Mouse (Mus musculus): ENCODE data around the gene Pkp4. TPM values are rescaled to one million over a fixed set of nuclear protein-coding genes. Genes with fewer than 3 reads are reported as not detected.
"Not testable (repeated sequence)": the region's sequence is repeated elsewhere in the genome, so short reads cannot be mapped to it uniquely, and the experiment has no call there.

The Pkp4 gene
- polyA plus RNA-seq, 1 experiment from 2014 or later = 45.1 TPM

GRCm38 (mm10) chr2:59378861-59379260, 218.2 kb downstream of the Pkp4 start:
- not testable (repeated sequence) for H3K4me2 ChIP-seq (replicated peaks; ENCODE audit: low read depth, low read length); H3K9ac ChIP-seq (replicated peaks; ENCODE audit: low read depth, low read length); H3K9me3 ChIP-seq (ENCODE audit: control insufficient read depth, low read depth, low read length); ATAC-seq (ENCODE audit: insufficient number of reproducible peaks, insufficient read depth, low FRiP score, low read depth); H3K36me3 ChIP-seq (ENCODE audit: control insufficient read depth, insufficient read depth, low read length); H3K4me3 ChIP-seq (ENCODE audit: low read depth, low read length); H3K27ac ChIP-seq (ENCODE audit: low read length); H3K27me3 ChIP-seq (ENCODE audit: control insufficient read depth, insufficient read depth, low read length); H3K4me1 ChIP-seq (ENCODE audit: control insufficient read depth, insufficient read depth, low read length)
- 97% methylated on average over 15 of the region's 17 CpGs for WGBS

GRCm38 (mm10) chr2:59383231-59383630, 222.6 kb downstream of the Pkp4 start:
- no peak overlapping the region for H3K4me3 ChIP-seq (ENCODE audit: low read depth, low read length)

GRCm38 (mm10) chr2:59383852-59384776, 223.5 kb downstream of the Pkp4 start:
- H3K36me3 ChIP-seq (ENCODE audit: control insufficient read depth, insufficient read depth, low read length) = no peaks in the 10 kb centered on the region
- H3K9ac ChIP-seq (replicated peaks; ENCODE audit: low read depth, low read length) = no peak overlapping the region
- H3K4me3 ChIP-seq (ENCODE audit: low read depth, low read length) = no peak overlapping the region
- no peak overlapping the region for H3K4me2 ChIP-seq (replicated peaks; ENCODE audit: low read depth, low read length)
- WGBS = 79% methylated on average over 10 of the region's 10 CpGs
- no peak for ATAC-seq (ENCODE audit: insufficient number of reproducible peaks, insufficient read depth, low FRiP score, low read depth)
- no peaks in the 10 kb centered on the region for H3K27me3 ChIP-seq (ENCODE audit: control insufficient read depth, insufficient read depth, low read length)
- H3K4me1 ChIP-seq (ENCODE audit: control insufficient read depth, insufficient read depth, low read length) = no peaks in the 10 kb centered on the region
- H3K9me3 ChIP-seq (ENCODE audit: control insufficient read depth, low read depth, low read length) = no peaks in the 10 kb centered on the region
- no peak overlapping the region for H3K27ac ChIP-seq (ENCODE audit: low read length)

More at GRCm38 (mm10) chr2:59383231-59383630, 222.6 kb downstream of the Pkp4 start:
- H3K4me1 ChIP-seq (ENCODE audit: control insufficient read depth, insufficient read depth, low read length) = no peaks in the 10 kb centered on the region
- no peak overlapping the region for H3K4me2 ChIP-seq (replicated peaks; ENCODE audit: low read depth, low read length)
- no peaks in the 10 kb centered on the region for H3K27me3 ChIP-seq (ENCODE audit: control insufficient read depth, insufficient read depth, low read length)
- WGBS = 93% methylated on average over 17 of the region's 17 CpGs
- H3K9ac ChIP-seq (replicated peaks; ENCODE audit: low read depth, low read length) = no peak overlapping the region
- H3K9me3 ChIP-seq (ENCODE audit: control insufficient read depth, low read depth, low read length) = no peaks in the 10 kb centered on the region
- ATAC-seq (ENCODE audit: insufficient number of reproducible peaks, insufficient read depth, low FRiP score, low read depth) = no peak
- H3K36me3 ChIP-seq (ENCODE audit: control insufficient read depth, insufficient read depth, low read length) = no peaks in the 10 kb centered on the region
- no peak overlapping the region for H3K27ac ChIP-seq (ENCODE audit: low read length)

GRCm38 (mm10) chr2:59385211-59385935, 224.7 kb downstream of the Pkp4 start:
- WGBS = 54% methylated on average over 4 of the region's 4 CpGs
- no peaks in the 10 kb centered on the region for H3K9me3 ChIP-seq (ENCODE audit: control insufficient read depth, low read depth, low read length)
- H3K27ac ChIP-seq (ENCODE audit: low read length) = no peak overlapping the region
- ATAC-seq (ENCODE audit: insufficient number of reproducible peaks, insufficient read depth, low FRiP score, low read depth) = no peak
- no peak overlapping the region for H3K9ac ChIP-seq (replicated peaks; ENCODE audit: low read depth, low read length)
- no peak overlapping the region for H3K4me3 ChIP-seq (ENCODE audit: low read depth, low read length)
- H3K4me2 ChIP-seq (replicated peaks; ENCODE audit: low read depth, low read length) = no peak overlapping the region
- no peaks in the 10 kb centered on the region for H3K4me1 ChIP-seq (ENCODE audit: control insufficient read depth, insufficient read depth, low read length)
- no peaks in the 10 kb centered on the region for H3K27me3 ChIP-seq (ENCODE audit: control insufficient read depth, insufficient read depth, low read length)
- no peaks in the 10 kb centered on the region for H3K36me3 ChIP-seq (ENCODE audit: control insufficient read depth, insufficient read depth, low read length)

GRCm38 (mm10) chr2:59389971-59390370, 229.3 kb downstream of the Pkp4 start:
- Histone ChIP-seq H3K4me3 (ENCODE audit: low read depth, low read length) (no peak overlapping the region), H3K9ac (replicated peaks; ENCODE audit: low read depth, low read length) (no peak overlapping the region), H3K36me3 (ENCODE audit: control insufficient read depth, insufficient read depth, low read length) (no peaks in the 10 kb centered on the region), H3K27ac (ENCODE audit: low read length) (no peak overlapping the region), H3K4me2 (replicated peaks; ENCODE audit: low read depth, low read length) (no peak overlapping the region), H3K4me1 (ENCODE audit: control insufficient read depth, insufficient read depth, low read length) (no peaks in the 10 kb centered on the region), H3K9me3 (ENCODE audit: control insufficient read depth, low read depth, low read length) (no peaks in the 10 kb centered on the region), H3K27me3 (ENCODE audit: control insufficient read depth, insufficient read depth, low read length) (no peaks in the 10 kb centered on the region)
- ATAC-seq (ENCODE audit: insufficient number of reproducible peaks, insufficient read depth, low FRiP score, low read depth) = peak; percentile 53; the same call in 1 of the 2 replicates
- WGBS = 83% methylated on average over 5 of the region's 5 CpGs

- no peak overlapping the region for H3K9ac ChIP-seq (replicated peaks; ENCODE audit: low read depth, low read length)
- WGBS = 77% methylated on average over 1 of the region's 1 CpGs
- H3K9me3 ChIP-seq (ENCODE audit: control insufficient read depth, low read depth, low read length) = no peaks in the 10 kb centered on the region
- no peak overlapping the region for H3K27ac ChIP-seq (ENCODE audit: low read length)
- no peak for ATAC-seq (ENCODE audit: insufficient number of reproducible peaks, insufficient read depth, low FRiP score, low read depth)
- H3K4me2 ChIP-seq (replicated peaks; ENCODE audit: low read depth, low read length) = no peak overlapping the region
- H3K4me1 ChIP-seq (ENCODE audit: control insufficient read depth, insufficient read depth, low read length) = no peaks in the 10 kb centered on the region
- no peaks in the 10 kb centered on the region for H3K36me3 ChIP-seq (ENCODE audit: control insufficient read depth, insufficient read depth, low read length)
- H3K4me3 ChIP-seq (ENCODE audit: low read depth, low read length) = no peak overlapping the region
- H3K27me3 ChIP-seq (ENCODE audit: control insufficient read depth, insufficient read depth, low read length) = no peaks in the 10 kb centered on the region
Measured at GRCm38 (mm10) chr2:59393177-59393576, 232.5 kb downstream of the Pkp4 start.

- H3K4me1 ChIP-seq (ENCODE audit: control insufficient read depth, insufficient read depth, low read length) = no peaks in the 10 kb centered on the region
- no peak overlapping the region for H3K27ac ChIP-seq (ENCODE audit: low read length)
- no peak overlapping the region for H3K4me3 ChIP-seq (ENCODE audit: low read depth, low read length)
- no peak overlapping the region for H3K4me2 ChIP-seq (replicated peaks; ENCODE audit: low read depth, low read length)
- WGBS = 97% methylated on average over 4 of the region's 4 CpGs
- H3K36me3 ChIP-seq (ENCODE audit: control insufficient read depth, insufficient read depth, low read length) = no peaks in the 10 kb centered on the region
- ATAC-seq (ENCODE audit: insufficient number of reproducible peaks, insufficient read depth, low FRiP score, low read depth) = no peak
- H3K9ac ChIP-seq (replicated peaks; ENCODE audit: low read depth, low read length) = no peak overlapping the region
- H3K9me3 ChIP-seq (ENCODE audit: control insufficient read depth, low read depth, low read length) = no peaks in the 10 kb centered on the region
- H3K27me3 ChIP-seq (ENCODE audit: control insufficient read depth, insufficient read depth, low read length) = no peaks in the 10 kb centered on the region
Measured at GRCm38 (mm10) chr2:59394651-59395050, 234.0 kb downstream of the Pkp4 start.

GRCm38 (mm10) chr2:59395160-59395650, 234.6 kb downstream of the Pkp4 start:
- H3K27ac ChIP-seq (ENCODE audit: low read length); H3K36me3 ChIP-seq (ENCODE audit: control insufficient read depth, insufficient read depth, low read length); ATAC-seq (ENCODE audit: insufficient number of reproducible peaks, insufficient read depth, low FRiP score, low read depth); H3K27me3 ChIP-seq (ENCODE audit: control insufficient read depth, insufficient read depth, low read length); H3K4me1 ChIP-seq (ENCODE audit: control insufficient read depth, insufficient read depth, low read length); H3K9ac ChIP-seq (replicated peaks; ENCODE audit: low read depth, low read length); H3K4me3 ChIP-seq (ENCODE audit: low read depth, low read length); H3K9me3 ChIP-seq (ENCODE audit: control insufficient read depth, low read depth, low read length); H3K4me2 ChIP-seq (replicated peaks; ENCODE audit: low read depth, low read length): not testable (repeated sequence)
- WGBS = 72% methylated on average over 1 of the region's 1 CpGs
